Mouse (Mus musculus): ENCODE data around the gene Adtrp. TPM values are rescaled to one million over a fixed set of nuclear protein-coding genes. Genes with fewer than 3 reads are reported as not detected.

Adtrp gene
- polyA plus RNA-seq, 1 experiment from 2014 or later, result 42.3 TPM

DNA sequence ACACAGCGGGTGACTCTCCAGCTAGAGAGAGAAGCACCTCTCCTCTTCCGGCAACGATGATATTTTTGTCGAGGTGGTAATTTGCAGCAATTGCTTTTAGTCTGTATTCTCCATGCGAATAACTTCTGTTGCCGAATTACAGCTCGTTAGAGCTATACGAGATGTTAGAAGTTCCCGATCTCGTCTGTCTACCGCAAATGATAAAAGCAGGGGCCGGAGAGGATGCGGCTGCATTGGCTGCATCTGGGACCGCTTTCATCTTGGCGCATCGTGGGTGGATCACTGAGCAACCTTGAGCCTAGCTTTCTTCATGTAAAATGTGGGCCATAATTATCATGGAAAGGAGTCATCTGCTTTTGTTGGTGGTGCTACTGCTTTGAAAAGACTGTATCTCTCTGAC lies 128.2 kb downstream of the Adtrp start:
- ATAC-seq (ENCODE audit: low FRiP score, low TSS enrichment) (no peak), DNase-seq (ENCODE audit: low spot score) (no peak)
- no peak overlapping the region for H3K4me2 ChIP-seq (replicated peaks; ENCODE audit: low read depth)
- H3K27ac ChIP-seq (replicated peaks), result no peak overlapping the region
- WGBS, result 94% methylated on average over 16 of the region's 16 CpGs
- no peaks in the 10 kb centered on the region for H3K4me1 ChIP-seq (replicated peaks; ENCODE audit: control insufficient read depth, insufficient read depth)
- H3K4me3 ChIP-seq (ENCODE audit: low read depth, low read length), result no peak overlapping the region
- H3K36me3 ChIP-seq (ENCODE audit: control insufficient read depth, insufficient read depth, low read length), result no peaks in the 10 kb centered on the region
- no peaks in the 10 kb centered on the region for H3K9me3 ChIP-seq (ENCODE audit: control insufficient read depth, low read length)
- H3K27me3 ChIP-seq (ENCODE audit: control insufficient read depth, insufficient read depth, low read length), result no peaks in the 10 kb centered on the region
- TF ChIP-seq EP300 (optimal IDR thresholded peaks at IDR 0.05) (no peak), CTCF (IDR thresholded peaks at IDR 0.05; ENCODE audit: low read depth) (no peak)
- H3K9ac ChIP-seq (ENCODE audit: low read length), result no peak overlapping the region

GRCm38 (mm10) chr13:41718051-41718450 lies 129.4 kb downstream of the Adtrp start:
- Histone ChIP-seq H3K9me3 (ENCODE audit: control insufficient read depth, low read length) (no peaks in the 10 kb centered on the region), H3K27ac (replicated peaks) (no peak overlapping the region), H3K36me3 (ENCODE audit: control insufficient read depth, insufficient read depth, low read length) (no peaks in the 10 kb centered on the region), H3K4me2 (replicated peaks; ENCODE audit: low read depth) (no peak overlapping the region), H3K9ac (ENCODE audit: low read length) (no peak overlapping the region), H3K27me3 (ENCODE audit: control insufficient read depth, insufficient read depth, low read length) (no peaks in the 10 kb centered on the region), H3K4me1 (replicated peaks; ENCODE audit: control insufficient read depth, insufficient read depth) (no peaks in the 10 kb centered on the region), H3K4me3 (ENCODE audit: low read depth, low read length) (no peak overlapping the region)
- WGBS, result 90% methylated on average over 4 of the region's 4 CpGs
- ATAC-seq (ENCODE audit: low FRiP score, low TSS enrichment), result no peak
- no peak for DNase-seq (ENCODE audit: low spot score)
- TF ChIP-seq EP300 (optimal IDR thresholded peaks at IDR 0.05), result no peak
- no peak for TF ChIP-seq CTCF (IDR thresholded peaks at IDR 0.05; ENCODE audit: low read depth)

Other genes with a start within 250 kb of the Adtrp start
- gene Tmem170b, start 241.8 kb downstream of the Adtrp start, polyA plus RNA-seq (2015; fragmentation: Nextera tagmentation; extraction: Ambion mirVana), result 4.6 and 4.9 TPM in 2 replicates
- gene Hivep1, start 204.3 kb upstream of the Adtrp start, polyA plus RNA-seq (2015; fragmentation: Nextera tagmentation; extraction: Ambion mirVana), result 4.2 and 4.6 TPM in 2 replicates